Mouse (Mus musculus): ENCODE results near the gene Hspa2.

DNA sequence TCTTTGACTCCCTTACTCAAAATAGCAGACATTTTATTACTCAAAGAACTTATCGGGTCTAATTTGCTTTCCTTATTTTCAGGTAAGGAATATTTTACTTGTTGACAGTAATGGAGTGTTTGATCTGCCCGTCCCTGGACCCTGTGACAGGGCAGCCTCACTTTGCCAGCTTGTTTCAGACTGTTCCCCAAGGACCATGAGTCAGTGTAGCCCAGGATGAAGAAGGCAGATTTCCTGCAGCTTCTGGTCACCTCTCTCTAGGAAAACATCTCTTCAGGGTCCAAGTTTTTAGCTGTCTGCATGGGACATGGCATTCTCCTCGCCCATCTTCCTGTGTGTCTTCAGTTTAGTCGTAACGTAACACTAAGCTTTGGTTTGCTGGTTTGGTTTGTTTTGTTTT lies 6.7 kb upstream of the Hspa2 start:
- TF ChIP-seq CTCF (IDR thresholded peaks at IDR 0.05; ENCODE audit: control insufficient read depth, insufficient read depth, insufficient read length) (no peak), MYOD1 (IDR thresholded peaks at IDR 0.05; ENCODE audit: control insufficient read depth, insufficient read length, low read depth) (no peak)

Measured in C2C12 (cell line).